Mouse (Mus musculus): ENCODE results near the gene Srek1.

Gene Srek1

DNA sequence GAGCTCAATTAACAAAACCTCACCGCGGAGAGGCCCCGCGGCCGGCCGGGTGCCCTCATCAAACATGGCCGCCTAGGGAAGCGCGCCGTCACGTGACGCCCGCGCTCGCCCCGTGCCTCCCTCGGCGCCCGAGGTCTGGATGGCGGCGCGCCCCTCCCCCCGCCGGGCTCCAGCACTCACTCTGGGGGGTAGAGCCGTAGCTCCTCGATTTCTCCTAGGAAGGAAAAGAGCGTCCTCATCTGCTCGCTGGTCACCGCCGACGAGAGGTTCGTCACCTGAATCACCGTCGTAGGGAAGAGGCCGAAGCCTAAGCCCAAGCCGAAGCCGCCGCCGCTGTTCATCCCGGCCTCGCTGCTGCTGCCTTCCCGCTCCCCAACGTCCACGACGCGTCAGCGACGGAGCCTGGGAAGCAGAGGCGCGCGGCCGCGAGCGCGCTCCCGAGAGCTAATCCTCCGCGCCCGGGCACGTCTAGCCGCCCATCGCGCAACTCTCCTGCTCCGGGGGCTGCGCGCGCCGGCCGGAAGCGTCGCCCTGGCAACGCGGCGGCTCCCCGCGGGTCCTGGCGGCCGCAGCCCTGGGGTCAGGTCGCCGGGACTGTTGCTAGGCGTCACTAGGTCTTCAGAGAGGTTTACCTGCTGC lies at the start of gene Srek1:
TSS of gene Srek1 (minus strand) at position 490 of the 639 bp plus-strand sequence.
- peak; percentile 89 to 91 for DNase-seq (ENCODE audit: low spot score in 2 of 2)

DNA sequence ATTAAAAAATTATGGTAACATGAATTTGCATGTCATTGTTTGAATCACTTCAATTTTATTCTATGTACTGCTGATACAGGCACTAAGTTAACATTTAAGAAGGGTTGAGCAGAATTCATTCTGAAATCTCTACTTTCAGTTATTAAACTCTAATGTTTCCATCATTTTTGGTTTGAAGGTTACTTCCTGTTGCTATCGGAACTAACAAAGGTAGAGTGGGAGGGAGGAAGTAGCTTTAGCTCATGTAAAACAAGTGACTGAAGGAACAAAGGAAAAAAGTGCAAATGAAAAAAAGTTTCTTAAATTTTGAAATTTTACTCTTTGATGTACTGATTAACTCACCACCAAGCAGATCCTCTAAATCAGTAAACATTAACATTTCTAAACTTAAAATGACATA lies 47.9 kb upstream of the Srek1 start:
- no peak for DNase-seq (ENCODE audit: low spot score in 2 of 2)

DNA sequence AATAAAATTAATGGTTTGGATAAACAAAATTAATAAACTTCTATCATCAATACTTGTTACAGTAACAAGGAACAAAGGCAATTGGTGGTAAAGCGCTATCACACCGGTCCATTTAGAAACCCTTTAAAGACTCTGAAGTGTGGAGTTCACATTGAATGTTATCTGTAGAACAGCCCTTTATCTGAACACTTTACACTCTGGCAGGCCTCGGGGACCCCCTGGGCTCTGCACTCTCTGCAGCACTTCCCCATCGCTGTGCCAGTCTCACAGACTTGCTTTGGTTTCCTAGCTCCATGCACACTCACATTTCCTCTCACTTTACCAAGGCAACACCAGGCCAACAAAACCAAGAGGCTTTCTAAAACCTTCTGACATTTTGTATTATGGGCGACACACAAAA lies 45.0 kb upstream of the Srek1 start:
- no peak for DNase-seq (ENCODE audit: low spot score in 2 of 2)

DNA sequence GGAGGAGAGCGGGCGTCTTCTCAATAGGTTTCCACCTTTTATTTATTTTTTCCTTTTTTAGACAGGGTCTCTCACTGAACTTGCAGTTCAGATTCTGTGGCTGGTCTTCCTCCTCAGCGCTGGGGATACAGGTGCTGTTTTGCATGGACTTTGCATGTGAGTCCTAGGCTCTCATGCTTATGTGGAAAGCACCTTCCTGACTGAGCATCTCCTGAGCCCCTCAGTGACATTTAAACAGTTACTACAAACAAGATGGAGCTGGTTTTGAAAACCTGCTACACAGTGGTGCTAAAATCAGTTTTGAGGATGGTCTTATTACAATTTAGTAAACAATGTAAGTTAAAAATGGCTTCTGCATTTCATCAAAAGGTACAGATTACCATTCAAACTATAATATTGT lies 43.5 kb upstream of the Srek1 start:
- DNase-seq (ENCODE audit: low spot score in 2 of 2): no peak

DNA sequence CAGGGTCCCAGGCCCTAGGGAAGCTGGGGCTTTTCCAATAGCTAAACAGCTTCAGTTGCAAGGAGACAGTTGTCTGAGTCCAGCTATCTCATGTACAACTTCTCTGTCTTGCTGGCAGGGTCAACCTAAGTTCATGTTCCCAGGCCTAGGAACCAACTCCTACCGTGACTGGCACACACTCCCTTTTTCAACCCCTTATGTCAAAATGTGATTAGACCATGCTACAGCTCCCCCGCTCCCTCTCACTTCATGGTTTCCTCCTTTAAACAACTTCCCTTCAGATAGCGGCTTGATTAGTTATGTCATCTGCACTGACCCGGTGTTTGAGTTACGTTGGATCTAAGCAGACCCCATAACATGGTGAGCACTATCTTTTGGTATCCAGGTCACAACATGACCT lies 33.1 kb upstream of the Srek1 start:
- no peak for DNase-seq (ENCODE audit: low spot score in 2 of 2)

DNA sequence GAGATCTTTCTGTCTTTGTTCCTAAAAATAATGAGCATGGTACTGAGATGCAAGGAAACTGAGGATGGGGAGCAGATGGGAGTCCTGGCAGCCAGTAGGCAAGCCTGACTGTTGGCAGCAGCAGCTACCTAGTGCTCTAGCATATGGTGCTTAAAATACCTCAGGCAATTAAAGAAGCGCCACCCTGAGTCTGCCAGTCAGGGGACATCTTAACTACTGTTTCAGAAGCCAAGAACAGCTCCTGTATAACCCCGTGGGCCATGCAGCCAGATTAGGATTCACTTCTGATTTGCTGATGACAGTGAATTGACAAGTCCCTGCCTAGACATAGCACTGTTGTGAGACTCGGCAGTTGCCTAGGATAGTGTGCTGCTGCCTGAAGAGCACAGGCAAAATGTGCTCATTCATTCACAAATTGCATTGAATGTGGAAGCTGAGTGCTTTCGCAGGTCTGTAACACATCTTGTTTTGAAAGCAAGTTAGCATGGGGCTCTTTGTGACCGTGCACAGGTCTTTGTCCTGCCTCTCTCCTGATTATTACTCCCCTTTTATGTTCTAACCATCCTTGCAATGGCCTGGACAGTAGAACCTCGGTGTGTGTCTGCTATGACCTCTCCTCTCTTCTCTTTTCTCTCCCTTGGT lies 31.9 kb upstream of the Srek1 start:
- DNase-seq (ENCODE audit: low spot score in 2 of 2): no peak

DNA sequence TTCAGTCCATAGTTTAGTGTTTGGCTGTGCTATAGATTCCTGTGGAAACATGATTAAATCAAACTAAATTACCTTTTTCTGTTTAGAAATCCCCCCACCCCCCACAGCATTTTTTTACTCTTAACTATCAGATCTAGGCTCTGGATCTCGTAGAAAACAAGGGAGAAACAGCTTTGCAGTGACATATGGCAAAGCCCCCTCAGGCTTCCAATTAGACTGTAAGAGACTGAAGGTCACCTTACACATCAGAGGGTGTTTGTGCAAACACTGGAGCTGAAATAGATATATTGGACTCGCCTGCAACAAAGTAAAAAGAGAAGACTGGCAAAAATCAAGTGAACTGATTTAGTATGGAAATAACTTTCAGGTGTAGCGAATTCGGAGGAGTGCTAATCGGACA lies 29.3 kb upstream of the Srek1 start:
- DNase-seq (ENCODE audit: low spot score in 2 of 2): no peak

DNA sequence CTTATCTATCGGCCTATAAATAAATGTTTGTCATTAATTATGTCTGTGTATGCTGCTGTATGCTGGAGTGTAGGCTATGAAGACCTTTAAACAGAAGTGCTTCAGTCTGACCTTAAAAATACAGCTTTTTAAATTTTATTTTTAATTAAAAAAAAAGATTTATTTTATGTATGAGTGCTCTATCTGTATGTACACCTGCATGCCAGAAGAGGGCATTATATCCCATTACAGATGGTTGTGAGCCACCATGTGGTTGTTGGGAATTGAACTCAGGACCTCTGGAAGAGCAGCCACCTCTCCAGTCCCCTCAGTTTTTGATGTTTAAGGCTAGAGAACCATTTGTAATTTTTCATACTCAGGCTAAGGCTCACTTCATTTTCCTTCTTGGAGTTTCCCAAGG lies 26.6 kb upstream of the Srek1 start:
- DNase-seq (ENCODE audit: low spot score in 2 of 2): no peak

DNA sequence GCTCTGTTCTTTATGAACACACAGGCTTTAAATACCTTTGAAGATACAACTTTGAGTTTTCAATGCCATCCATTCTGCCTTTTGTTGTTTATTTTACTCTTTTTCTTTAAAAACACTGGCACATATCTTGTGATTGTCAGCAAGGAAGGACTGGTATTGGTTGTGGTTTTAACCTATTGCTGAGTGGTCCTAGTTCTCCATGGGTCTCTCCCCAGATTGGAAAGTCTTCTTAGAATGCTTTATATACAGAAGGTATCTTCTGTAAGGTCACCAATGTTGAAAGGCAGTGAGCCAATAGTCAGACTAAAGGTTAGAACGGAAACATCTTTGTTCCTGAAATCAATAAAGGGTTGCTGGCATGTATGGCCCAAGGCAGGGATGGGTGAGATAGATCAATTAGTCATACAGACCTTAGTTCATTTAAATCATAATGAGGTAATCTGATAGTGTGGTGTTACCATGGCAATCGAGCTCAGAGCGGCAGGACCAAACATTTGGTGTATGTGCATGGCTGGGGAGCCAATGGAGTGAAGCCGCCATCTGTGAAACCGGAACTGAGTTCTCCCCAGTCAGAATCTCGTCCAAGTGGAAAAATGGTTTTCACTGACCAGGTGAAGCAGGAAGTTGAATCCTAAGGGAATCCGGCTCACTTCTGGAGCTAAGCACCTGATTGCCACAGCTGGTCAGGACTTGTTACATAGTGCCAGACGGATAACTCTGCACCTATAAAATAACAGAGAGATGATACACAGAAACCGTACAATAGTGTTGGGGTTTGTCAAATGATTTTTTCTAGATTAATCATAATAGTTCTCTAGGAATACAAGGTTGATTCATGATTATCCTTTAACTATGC lies 20.5 kb upstream of the Srek1 start:
- DNase-seq (ENCODE audit: low spot score in 2 of 2): no peak

DNA sequence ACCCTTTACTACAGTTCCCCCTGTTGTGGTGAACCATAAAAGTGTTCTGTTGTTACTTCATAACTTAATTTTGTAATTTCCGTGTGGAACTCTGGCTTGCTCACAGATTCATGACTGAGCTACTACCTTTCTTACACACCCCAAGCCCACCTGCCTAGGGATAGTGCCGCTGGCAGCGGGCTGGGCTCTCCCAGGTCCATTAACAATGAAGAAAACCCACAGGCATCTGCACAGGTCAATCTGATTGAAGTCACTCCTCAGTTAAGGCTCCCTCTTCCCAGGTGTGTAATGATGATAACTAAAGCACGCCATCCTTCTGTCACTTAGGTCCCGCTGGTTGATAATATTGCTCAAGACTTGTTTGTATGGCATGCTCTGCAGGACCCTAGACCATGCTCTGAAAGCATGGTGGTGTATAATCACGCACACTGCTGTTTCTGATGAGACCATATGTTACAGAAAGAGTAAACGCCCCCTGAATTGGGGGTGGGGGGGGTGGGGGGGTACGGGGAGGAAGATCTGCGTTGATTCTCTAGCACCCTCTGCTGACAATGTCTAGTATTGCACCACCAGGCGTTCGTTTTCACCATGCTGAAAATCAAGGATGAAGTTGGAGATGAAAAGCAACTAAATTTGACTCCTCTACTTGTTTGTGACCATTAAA lies 5.6 kb upstream of the Srek1 start:
- DNase-seq (ENCODE audit: low spot score in 2 of 2): peak; percentile 27 to 60

DNA sequence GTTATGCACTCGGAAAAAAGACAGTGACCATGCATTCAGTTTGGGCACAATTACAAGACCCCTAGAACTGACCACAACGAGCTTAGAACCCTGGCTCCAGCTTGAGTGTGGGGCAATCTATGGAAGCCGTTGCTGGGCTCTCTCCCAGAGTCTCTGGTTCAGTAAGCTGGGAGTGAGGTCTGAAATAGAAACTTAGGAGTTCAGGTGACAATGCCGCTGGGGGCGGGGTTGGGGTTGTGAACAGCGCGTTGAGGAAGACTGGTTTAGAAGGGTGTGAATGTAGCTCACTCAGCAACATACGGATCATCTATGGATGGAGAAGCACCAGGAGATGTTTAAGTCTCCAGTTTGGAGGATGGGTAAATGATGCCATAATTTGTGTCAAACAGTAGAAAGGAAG lies 2.7 kb upstream of the Srek1 start:
- DNase-seq (ENCODE audit: low spot score in 2 of 2): no peak

DNA sequence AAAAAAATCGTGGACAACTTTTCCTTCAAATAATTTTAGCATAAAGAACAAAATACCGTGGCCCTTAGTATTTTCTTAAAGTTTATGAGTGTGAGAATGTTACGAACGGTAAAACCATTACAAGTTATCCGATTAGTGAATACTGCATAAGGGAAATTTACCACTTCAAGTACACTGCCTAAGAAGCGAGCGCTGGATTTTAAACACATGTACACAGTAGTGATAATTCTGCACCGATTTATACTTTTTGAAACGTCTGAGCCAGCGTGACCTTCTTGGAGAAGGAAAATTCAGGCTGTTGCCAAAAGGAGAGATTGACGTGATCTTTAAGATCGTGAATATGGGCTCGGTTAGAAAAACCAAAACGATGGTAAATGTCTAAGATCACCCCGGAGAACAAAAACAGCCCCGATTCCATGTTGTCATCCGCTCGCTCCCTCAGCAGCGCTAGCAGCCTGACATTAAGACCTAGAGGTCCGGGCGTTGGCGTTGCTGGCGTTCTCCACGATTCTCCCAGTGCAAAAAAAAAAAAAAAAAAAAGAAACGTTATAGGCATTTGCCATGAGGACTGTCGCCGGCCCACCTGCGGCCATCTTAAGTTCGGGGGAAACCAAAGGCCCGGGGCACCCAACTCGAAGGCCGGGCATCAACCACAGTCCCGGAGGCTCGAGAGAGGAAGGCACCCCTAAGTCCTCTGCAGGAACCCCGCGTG lies 845 bp downstream of the Srek1 start:
- DNase-seq (ENCODE audit: low spot score in 2 of 2): no peak

DNA sequence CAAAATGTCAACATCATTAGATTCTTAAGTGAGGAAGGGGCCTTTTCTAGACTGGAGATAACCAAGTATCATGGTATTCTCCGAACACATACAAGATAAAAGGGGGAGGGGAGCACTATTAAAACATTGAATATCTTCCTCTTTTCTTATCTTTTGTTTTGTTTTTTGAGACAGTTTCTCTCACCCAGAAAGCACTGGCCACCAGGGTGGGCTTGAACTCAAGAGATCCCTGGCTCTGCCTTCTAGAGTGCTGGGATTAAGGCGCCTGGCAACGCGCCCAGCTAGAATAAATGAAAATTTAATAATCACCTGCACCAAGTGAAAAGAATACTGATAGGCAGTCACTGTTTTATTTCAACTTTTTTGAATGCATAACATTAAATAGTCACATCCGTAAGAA lies 1.5 kb downstream of the Srek1 start:
- peak in 1 of 2 experiments; percentile 20 for DNase-seq (ENCODE audit: low spot score in 2 of 2)

DNA sequence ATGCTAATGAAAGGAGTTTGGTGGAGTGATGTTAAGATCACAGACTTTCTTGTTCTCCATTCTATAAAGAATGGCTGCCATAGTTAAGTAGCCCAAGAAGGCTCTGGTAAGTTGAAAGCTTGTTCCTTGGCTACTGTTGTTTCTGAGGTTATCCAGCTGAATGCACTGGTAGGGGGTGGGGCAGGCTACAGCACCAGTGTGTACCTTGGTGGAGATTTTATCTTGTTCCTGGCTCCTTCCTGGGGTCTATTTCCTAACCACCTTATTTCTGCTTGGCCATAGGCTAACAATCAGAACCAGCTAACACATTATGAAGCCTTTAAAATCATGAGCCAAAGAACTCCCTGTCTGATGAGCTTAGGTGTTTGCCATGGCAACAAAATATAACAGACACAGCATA lies 3.6 kb downstream of the Srek1 start:
- no peak for DNase-seq (ENCODE audit: low spot score in 2 of 2)

DNA sequence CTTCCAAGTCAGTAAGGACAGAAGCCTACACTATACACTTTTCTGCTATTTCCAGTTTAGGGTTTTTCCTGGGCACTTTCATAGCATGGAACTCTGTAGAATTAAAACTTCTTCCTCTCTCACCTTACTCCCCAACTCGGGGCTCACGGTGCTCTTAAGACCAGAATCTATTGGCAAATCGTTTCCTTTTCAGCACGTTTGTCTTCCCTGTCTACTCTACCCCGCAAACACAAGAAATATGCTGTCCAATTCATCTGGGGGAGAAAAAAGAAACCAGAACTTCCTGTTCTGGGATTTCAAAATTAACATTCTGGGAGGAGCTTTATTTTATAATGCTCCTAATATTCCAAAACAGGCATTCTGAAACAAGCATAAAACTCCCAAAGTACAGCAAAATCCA lies 6.5 kb downstream of the Srek1 start:
- no peak for DNase-seq (ENCODE audit: low spot score in 2 of 2)

DNA sequence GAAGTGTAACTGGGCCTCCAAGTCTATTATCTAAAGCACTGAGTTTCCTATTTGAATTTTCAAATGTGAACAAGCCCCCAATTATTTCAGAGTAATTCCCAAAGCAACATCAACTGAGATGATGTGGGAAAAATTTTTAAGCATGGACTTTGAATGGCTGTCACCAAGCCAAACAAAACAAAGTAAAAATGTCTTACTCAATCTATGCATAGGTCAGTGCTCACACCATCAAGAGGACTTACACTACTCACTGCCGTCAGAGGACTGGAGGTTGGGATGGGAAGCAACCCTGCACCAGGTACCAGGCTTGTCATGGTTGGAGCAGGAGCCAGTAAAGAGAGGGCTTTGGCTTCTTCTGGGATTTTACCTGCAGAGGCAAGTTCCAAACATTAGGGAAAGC lies 10.8 kb downstream of the Srek1 start:
- DNase-seq (ENCODE audit: low spot score in 2 of 2): no peak

DNA sequence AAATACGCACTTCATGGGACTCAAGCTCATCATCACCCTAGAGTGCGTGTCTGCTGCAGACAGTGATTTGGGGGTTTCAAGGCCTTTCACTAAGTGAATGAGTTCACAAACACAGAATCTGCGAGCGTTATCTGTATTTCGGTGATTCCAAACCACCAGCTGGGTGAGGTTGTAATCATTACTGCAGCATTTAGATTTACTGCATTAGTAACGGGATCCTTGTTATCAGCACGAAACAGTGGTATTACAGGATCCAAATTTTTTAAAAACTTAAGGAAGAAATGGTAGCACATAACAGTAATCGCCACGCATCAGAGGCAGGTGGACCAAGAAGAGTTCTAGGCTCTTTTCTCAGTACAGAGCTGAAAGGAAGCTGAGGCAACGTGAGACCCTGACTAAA lies 12.4 kb downstream of the Srek1 start:
- no peak for DNase-seq (ENCODE audit: low spot score in 2 of 2)

DNA sequence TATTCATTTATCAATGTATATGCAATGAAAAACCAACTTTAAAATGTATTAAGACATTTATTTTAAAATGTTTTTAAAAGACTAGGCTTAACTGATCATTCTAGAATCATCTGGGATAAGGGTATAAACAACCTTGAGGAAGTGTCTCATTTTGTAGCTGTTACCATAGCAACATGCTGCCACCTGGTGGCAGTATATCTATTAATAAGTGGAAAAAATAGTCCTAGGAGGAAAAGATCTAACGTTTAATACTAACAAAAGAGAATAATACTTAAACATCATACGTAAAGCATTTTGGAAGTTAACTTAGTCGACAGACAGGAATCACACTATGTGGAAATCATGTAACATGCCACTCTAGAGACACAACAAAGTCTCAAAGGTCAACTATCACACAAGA lies 23.0 kb downstream of the Srek1 start:
- peak in 1 of 2 experiments; percentile 36 for DNase-seq (ENCODE audit: low spot score in 2 of 2)

DNA sequence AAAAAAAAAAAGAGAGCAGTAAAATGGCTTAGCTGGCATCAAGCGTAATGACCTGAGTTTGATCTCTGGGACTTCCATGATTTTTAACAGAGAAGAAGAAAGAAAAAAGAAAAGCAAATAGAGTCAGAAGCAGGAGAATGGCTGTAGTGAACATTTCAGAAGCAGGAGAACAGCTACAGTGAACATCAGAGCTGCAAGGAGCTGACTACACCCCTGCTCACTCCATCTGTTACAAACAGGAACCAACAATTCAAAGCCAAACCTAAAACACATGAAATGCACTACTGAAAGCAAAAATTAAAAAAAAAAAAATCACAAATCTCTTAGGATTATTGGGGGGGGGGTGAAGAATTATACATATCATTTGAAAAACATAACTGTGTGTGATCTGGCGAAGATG lies 28.7 kb downstream of the Srek1 start:
- no peak for DNase-seq (ENCODE audit: low spot score in 2 of 2)

DNA sequence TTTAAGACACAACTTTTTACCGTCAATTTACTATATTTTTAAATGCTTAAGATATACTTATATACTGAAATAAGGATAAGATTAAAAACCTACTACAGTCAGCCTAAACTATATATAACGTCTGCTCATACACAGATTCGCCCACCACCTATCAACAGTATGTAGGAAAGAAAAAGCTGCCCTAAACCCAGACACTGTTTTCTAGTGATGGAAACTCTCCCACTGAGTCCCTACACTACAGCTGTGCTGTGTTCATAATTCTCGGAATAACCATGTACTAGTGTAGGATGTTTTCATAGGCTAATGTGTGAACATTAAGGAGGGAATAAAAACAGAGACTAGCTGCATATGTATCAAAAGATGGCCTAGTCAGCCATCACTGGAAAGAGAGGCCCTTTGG lies 29.2 kb downstream of the Srek1 start:
- DNase-seq (ENCODE audit: low spot score in 2 of 2): no peak

DNA sequence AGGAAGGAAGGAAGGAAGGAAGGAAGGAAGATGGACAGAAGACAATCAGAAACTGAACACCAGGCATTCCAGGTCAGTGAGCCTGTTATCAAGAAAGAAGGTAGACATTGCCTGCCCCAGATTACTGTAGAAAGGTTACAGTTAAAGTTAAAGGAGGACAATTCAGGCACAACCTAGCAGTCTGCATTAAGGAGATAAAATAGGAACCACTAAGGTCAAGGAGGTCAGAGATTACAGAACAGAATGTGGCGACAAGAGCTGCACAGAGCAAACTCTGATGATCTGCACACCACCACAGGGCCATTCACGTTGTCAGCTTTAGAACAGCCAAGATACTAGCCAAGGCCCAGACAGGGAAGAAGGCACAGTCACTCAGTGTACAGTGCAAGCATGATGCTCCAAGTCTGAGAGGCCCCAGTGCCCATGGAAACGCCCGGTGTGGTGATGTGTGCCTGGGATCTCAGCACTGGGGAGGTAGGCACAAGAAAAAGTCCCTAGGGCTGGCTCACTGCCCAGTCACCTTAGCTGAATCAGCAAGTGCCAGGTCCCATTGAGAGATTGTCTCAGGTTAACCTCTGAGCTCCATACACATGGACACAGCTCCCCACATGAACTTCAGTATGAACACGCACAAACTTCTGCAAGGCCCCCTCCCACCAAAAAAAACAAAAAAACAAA lies 38.9 kb downstream of the Srek1 start:
- DNase-seq (ENCODE audit: low spot score in 2 of 2): peak; percentile 10 to 53

Data from spleen, postnatal 10 days (tissue).